25 mouse cellular contexts compared by ENCODE assay signal in the genomic region with DNA sequence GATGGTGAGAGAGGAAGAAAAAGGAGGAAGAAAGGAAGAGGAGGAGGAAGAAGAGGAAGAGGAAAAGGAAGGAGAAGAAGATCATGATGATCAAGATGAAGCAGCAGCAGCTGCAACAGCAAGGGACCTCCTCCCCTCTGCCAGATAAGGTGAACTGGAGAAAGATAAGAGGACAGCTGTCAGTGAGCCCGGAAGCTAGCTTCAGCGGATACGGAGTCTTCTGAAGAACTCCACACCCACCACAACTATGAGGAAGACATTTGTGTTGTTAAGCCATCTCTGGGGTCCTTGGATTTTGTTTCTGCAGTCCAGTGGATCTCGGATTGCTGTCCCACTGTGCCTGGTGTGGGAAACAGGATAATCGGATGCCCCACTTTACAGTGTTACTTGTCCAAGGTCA. TPM values are rescaled to one million over a fixed set of nuclear protein-coding genes. Genes with fewer than 3 reads are reported as not detected.
DNase-seq lines count a peak whose midpoint lies in the region; ATAC-seq and TF ChIP-seq lines count a peak whose summit lies in the region.
"Had no signal": no experiment of that assay in that cellular context is flagged by ENCODE, and none has a peak within 500 bp of the region (broad histone marks: within the 10 kb centered on the region; RNA-seq: fewer than 3 reads in every experiment).

No protein-coding gene starts in this region.

- no peak overlapping the region for H3K4me2 ChIP-seq in intestine, postnatal 0 days (replicated peaks; ENCODE audit: low read depth)
- H3K4me2 ChIP-seq: embryonic facial prominence, embryonic 15.5 days; liver, embryonic 13.5 days; midbrain, embryonic 11.5 days; stomach, embryonic 15.5 days had no signal

- ATAC-seq in frontal cortex, adult (ENCODE audit: low TSS enrichment) = peak; percentile 22; the same call in 1 of the 2 replicates
- ATAC-seq in intestine, postnatal 0 days = no peak
- ATAC-seq: forebrain, postnatal 0 days; hindbrain, embryonic 16.5 days; intestine, embryonic 16.5 days had no signal

- intact Hi-C loops in left cerebral cortex, postnatal 10 days (cut with DNase I) = no loop called here

- no peak overlapping the region for H3K9ac ChIP-seq in intestine, postnatal 0 days (ENCODE audit: low read depth, low read length)
- H3K9ac ChIP-seq: embryonic facial prominence, embryonic 15.5 days; forebrain, postnatal 0 days; liver, embryonic 13.5 days; stomach, embryonic 15.5 days had no signal

- H3K36me3 ChIP-seq in intestine, postnatal 0 days (ENCODE audit: control insufficient read depth, insufficient read depth) = no peaks in the 10 kb centered on the region
- H3K36me3 ChIP-seq: embryonic facial prominence, embryonic 15.5 days; heart, embryonic 10.5 days; hindbrain, embryonic 10.5 days; liver, embryonic 13.5 days; stomach, embryonic 15.5 days had no signal

- no peak overlapping the region for H3K27ac ChIP-seq in intestine, postnatal 0 days (ENCODE audit: low read depth, low read length)
- H3K27ac ChIP-seq: embryonic facial prominence, embryonic 15.5 days; heart, embryonic 10.5 days; hindbrain, embryonic 10.5 days; liver, embryonic 13.5 days; stomach, embryonic 15.5 days had no signal

- 22% methylated on average over 5 of the region's 5 CpGs for WGBS in intestine, postnatal 0 days

- H3K4me3 ChIP-seq in intestine, postnatal 0 days (ENCODE audit: low read depth, low read length) = no peak overlapping the region
- H3K4me3 ChIP-seq: embryonic facial prominence, embryonic 15.5 days; heart, embryonic 10.5 days; hindbrain, embryonic 10.5 days; liver, embryonic 13.5 days; stomach, embryonic 15.5 days had no signal

- no peaks in the 10 kb centered on the region for H3K27me3 ChIP-seq in intestine, postnatal 0 days (replicated peaks; ENCODE audit: control insufficient read depth, insufficient read depth, low read length)
- H3K27me3 ChIP-seq: CH12.LX; embryonic facial prominence, embryonic 15.5 days; liver, embryonic 13.5 days had no signal

- no peaks in the 10 kb centered on the region for H3K4me1 ChIP-seq in intestine, postnatal 0 days (replicated peaks; ENCODE audit: control insufficient read depth, insufficient read depth, low read length)
- H3K4me1 ChIP-seq: stomach, embryonic 15.5 days had no signal

- no peak for TF ChIP-seq CTCF in intestine, postnatal 0 days (IDR thresholded peaks at IDR 0.05; ENCODE audit: low read depth)

- DNase-seq in frontal cortex, postnatal 25 days (ENCODE audit: low spot score in 2 of 2) = no peak
- peak; percentile 61 for DNase-seq in CD4-positive, CD25-positive, alpha-beta regulatory T cell, adult 2 months (ENCODE audit: low read depth, low spot score)
- peak; percentile 51 for DNase-seq in induced T-regulatory cell, adult 2 months (ENCODE audit: low read depth)
- peak; percentile 70 for DNase-seq in thymus, postnatal 14 days
- DNase-seq in left cerebral cortex, postnatal 10 days (ENCODE audit: extremely low spot score in 1 of 2, low spot score in 2 of 2) = no peak
- DNase-seq in ovary, adult 18-20 months (ENCODE audit: low spot score) = no peak
- DNase-seq: adrenal gland, postnatal 14 days; cerebellum, adult 2 months; forebrain, postnatal 0 days; heart, postnatal 10 days; kidney, postnatal 4 days; liver, embryonic 13.5 days; lung, adult 2 months; lung, postnatal 14 days; retina, postnatal 1 day had no signal

- no peaks in the 10 kb centered on the region for H3K9me3 ChIP-seq in intestine, postnatal 0 days (ENCODE audit: control insufficient read depth)
- H3K9me3 ChIP-seq: embryonic facial prominence, embryonic 15.5 days; heart, embryonic 10.5 days; hindbrain, embryonic 10.5 days; liver, embryonic 13.5 days; stomach, embryonic 15.5 days had no signal

RNA-seq across cellular contexts. Expression of a gene that starts 8.9 kb away (rescaled TPM):
- 10 to 100 TPM; 39.1 to 43.8 TPM for total RNA-seq in left cerebral cortex, postnatal 10 days (2021)
- polyA plus RNA-seq in intestine, postnatal 0 days (2015; fragmentation: Nextera tagmentation; extraction: Ambion mirVana) = 30.2 and 31.3 TPM in 2 replicates
- total RNA-seq: CH12.LX had no signal

RNA-seq across cellular contexts. Expression of a gene that starts 15.4 kb away (rescaled TPM):
- 10 to 100 TPM; 33.1 to 34.8 TPM for total RNA-seq in left cerebral cortex, postnatal 10 days (2021)
- polyA plus RNA-seq in intestine, postnatal 0 days (2015; fragmentation: Nextera tagmentation; extraction: Ambion mirVana) = 21.9 and 23.6 TPM in 2 replicates

Comparison
In these comparisons a context has a peak if more than half of its experiments do, and no peak if none do; other contexts are left out.
1. DNase-seq: peak in CD4-positive, CD25-positive, alpha-beta regulatory T cell, adult 2 months (single experiment), induced T-regulatory cell, adult 2 months (single experiment) and thymus, postnatal 14 days (single experiment); none in frontal cortex, postnatal 25 days (0 of 2), left cerebral cortex, postnatal 10 days (0 of 2) and ovary, adult 18-20 months (single experiment).